Mouse (Mus musculus) embryo, embryonic 9.5 days (tissue): ENCODE measurements around the gene Atg4c.

Source experiments
- DNase-seq: peaks from one replicate; pipeline ENCODE4 v3.0.0-alpha.2; 2017; ENCODE audit errors: extremely low spot score

Atg4c gene

GRCm38 (mm10) chr4:99263663-99264062 lies 69.9 kb downstream of the Atg4c start:
- DNase-seq, result no peak

GRCm38 (mm10) chr4:99266843-99267445 lies 73.2 kb downstream of the Atg4c start:
- no peak for DNase-seq

- peak; percentile 12 for DNase-seq
Measured at GRCm38 (mm10) chr4:99272860-99273259, 79.1 kb downstream of the Atg4c start.

- DNase-seq, result no peak
Measured at GRCm38 (mm10) chr4:99273466-99273865, 79.7 kb downstream of the Atg4c start.

- DNase-seq, result no peak
Measured at GRCm38 (mm10) chr4:99273979-99274378, 80.2 kb downstream of the Atg4c start.

- DNase-seq, result no peak
Measured at GRCm38 (mm10) chr4:99278876-99279275, 85.1 kb downstream of the Atg4c start.

- DNase-seq, result no peak
Measured at GRCm38 (mm10) chr4:99281711-99282110, 88.0 kb downstream of the Atg4c start.

GRCm38 (mm10) chr4:99289286-99289685 lies 95.6 kb downstream of the Atg4c start:
- no peak for DNase-seq

GRCm38 (mm10) chr4:99298676-99299075 lies 104.9 kb downstream of the Atg4c start:
- DNase-seq, result peak; percentile 45

GRCm38 (mm10) chr4:99304793-99305192 lies 111.1 kb downstream of the Atg4c start:
- no peak for DNase-seq
